Mouse (Mus musculus) MEL (cell line): ENCODE data around the gene Endov.

Source experiments
- CTCF ChIP-seq, 3 experiments: IDR thresholded peaks in 2 of 3; conservative IDR thresholded peaks in 1 of 3; 2 replicates each; pipeline ENCODE4 v1.5.1; 2011 to 2012; ENCODE audit warnings: low read length in 3 of 3, low read depth in 2 of 3, mild to moderate bottlenecking in 2 of 3, improper control_type of control experiment in 1 of 3, inconsistent platforms in 1 of 3, mixed read lengths in 1 of 3, moderate library complexity in 1 of 3; ENCODE audit not compliant: control insufficient read depth in 1 of 3, insufficient read depth in 1 of 3, poor library complexity in 1 of 3, severe bottlenecking in 1 of 3
- E2F4 ChIP-seq: IDR thresholded peaks from 2 replicates; pipeline ENCODE4 v1.6.1; 2011; ENCODE audit warnings: low read depth, low read length, improper control_type of control experiment, borderline replicate concordance
- ETS1 ChIP-seq: IDR thresholded peaks from 2 replicates; pipeline ENCODE4 v1.6.1; 2012; ENCODE audit warnings: low read depth, mild to moderate bottlenecking, inconsistent platforms, low read length, improper control_type of control experiment, moderate library complexity
- SIN3A ChIP-seq: IDR thresholded peaks from 2 replicates; pipeline ENCODE4 v1.6.1; 2012; ENCODE audit warnings: low read length, improper control_type of control experiment, inconsistent platforms
- USF2 ChIP-seq, 2 experiments: IDR thresholded peaks; 2 replicates each; pipeline ENCODE4 v1.6.1; 2011 to 2012; ENCODE audit warnings: improper control_type of control experiment in 2 of 2, low read length in 2 of 2, borderline replicate concordance in 1 of 2, inconsistent platforms in 1 of 2, low read depth in 1 of 2, mild to moderate bottlenecking in 1 of 2; ENCODE audit not compliant: insufficient read depth in 1 of 2

- TF ChIP-seq CTCF (IDR thresholded peaks at IDR 0.05 in 2 of 3, conservative IDR thresholded peaks at IDR 0.05 in 1 of 3; ENCODE audit: control insufficient read depth in 1 of 3, insufficient read depth in 1 of 3, low read depth in 2 of 3, low read length in 3 of 3, poor library complexity in 1 of 3, severe bottlenecking in 1 of 3): no peak
- no peak for TF ChIP-seq SIN3A
- no peak for TF ChIP-seq E2F4
- TF ChIP-seq USF2 (IDR thresholded peaks at IDR 0.05; ENCODE audit: borderline replicate concordance in 1 of 2, insufficient read depth in 1 of 2, low read depth in 1 of 2, low read length in 2 of 2): no peak
- no peak for TF ChIP-seq ETS1
Observed at GRCm38 (mm10) chr11:119514108-119514860, 23.1 kb downstream of the Endov start.
